Mouse (Mus musculus): ENCODE measurements around the gene Slc25a21.

GRCm38 (mm10) chr12:56769421-56769820, 427.9 kb downstream of the Slc25a21 start:
- TF ChIP-seq CTCF (IDR thresholded peaks at IDR 0.05; ENCODE audit: low read depth, low read length) (no peak), POLR2A (IDR thresholded peaks at IDR 0.05; ENCODE audit: borderline replicate concordance, low read depth, low read length) (no peak)
